Mouse (Mus musculus) mouse embryonic stem cell (cell line): ENCODE measurements around the gene Nalcn.

Experiments
- in situ Hi-C, 2 experiments: fragments of 300-500 bp; cut with MboI; formaldehyde crosslinking; loops; 1 replicate in 1 of 2; 3 replicates in 1 of 2; pipeline ENCODE4 v1.14.3; 2019 to 2020; ENCODE audit warnings: low sequenced_read_pairs in 2 of 2, low pct_unique_long_range_greater_than_20kb in 1 of 2, mixed read lengths in 1 of 2; ENCODE audit not compliant: unreplicated experiment in 1 of 2

Nalcn gene

GRCm38 (mm10) chr14:123626501-123627179 is at the start of gene Nalcn:
Gene Nalcn (minus strand): TSS chr14:123627144.
- in situ Hi-C loops = no loop called here

DNA sequence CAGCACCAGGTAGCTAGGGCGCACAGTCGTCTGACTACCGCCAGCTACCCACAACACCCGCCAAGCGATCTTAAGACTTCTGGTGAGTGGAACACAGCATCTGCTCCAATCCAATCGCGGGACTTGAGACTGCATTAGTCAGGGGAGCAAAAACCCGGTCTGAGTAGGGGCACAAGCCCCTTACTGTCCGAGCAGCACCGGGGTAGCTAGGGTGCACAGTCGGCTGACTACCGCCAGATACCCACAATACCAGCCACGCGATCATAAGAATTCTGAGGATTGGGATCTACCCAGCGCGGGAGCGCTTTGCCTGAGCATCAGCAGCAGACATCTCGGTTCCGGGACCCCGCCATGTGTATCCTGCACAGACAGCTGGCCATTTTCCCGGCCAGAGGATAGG is 44.1 kb upstream of the Nalcn start:
- in situ Hi-C loops = loop anchor here in 1 of 2 experiments (25.0 kb wide), 1 partner anchor 284 kb away; no protein-coding TSS in a partner anchor

DNA sequence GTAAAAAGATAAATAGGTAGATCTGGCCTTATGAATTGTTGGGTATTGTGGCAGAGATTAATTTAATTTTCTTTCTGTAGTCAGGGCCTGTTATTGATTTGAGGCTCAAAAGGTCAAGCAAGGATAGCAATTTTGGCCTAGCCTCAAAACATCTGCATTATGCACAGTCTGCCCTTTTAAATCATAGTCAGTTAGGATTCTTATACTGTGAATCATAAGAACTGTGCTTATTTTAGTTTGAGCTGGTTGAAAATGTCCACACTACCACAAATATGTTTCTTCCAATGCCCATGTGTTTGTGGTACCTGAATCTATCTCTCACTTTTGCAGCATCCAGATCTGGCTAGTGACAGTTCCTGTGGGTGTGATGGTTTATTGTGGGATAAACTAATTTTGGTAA is 37.5 kb upstream of the Nalcn start:
- in situ Hi-C loops = loop anchor here in 1 of 2 experiments (25.0 kb wide), 1 partner anchor 277 kb away; no protein-coding TSS in a partner anchor

DNA sequence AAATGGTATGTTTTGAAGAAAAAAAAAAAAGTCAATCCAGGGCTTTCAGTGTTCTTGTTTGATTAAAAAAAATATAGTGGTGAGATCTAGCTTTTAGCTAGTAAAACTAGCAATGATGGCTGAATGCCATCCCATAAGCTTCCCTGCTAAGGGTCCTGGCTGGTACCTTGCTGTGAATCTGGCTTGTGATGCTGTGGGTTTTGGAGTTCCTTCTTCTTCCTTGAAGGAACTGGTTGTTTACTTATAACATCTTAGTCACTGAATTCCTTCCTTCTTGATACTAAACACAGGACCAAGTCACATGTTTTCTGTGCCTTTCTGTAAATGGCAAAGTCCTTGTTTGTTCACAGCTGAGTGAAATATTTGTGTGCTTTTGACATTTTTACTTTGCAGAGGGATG is 36.3 kb upstream of the Nalcn start:
- in situ Hi-C loops = loop anchor here in 1 of 2 experiments (25.0 kb wide), 1 partner anchor 276 kb away; no protein-coding TSS in a partner anchor

DNA sequence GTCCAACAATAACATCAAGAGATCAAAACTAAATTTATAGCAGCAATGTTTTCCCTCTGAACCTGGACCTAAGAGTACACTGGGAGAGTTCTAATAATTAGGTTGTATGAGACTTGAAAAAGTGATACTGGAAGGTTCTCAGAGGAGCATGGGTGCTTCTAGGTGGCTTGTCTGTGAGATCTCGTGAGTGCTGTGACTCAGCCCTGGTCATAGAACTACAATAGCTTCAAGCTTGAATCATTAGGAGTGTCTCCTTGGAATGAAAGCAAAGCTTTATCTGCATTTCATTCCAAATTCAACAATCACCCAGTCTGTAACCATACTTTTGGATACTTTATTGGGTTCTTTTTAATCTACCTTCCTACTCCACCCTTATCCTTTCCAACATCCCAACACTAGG is 35.4 kb upstream of the Nalcn start:
- in situ Hi-C loops = loop anchor here in 1 of 2 experiments (25.0 kb wide), 1 partner anchor 275 kb away; no protein-coding TSS in a partner anchor

GRCm38 (mm10) chr14:123661091-123661491 is 34.1 kb upstream of the Nalcn start:
- in situ Hi-C loops = loop anchor here in 1 of 2 experiments (25.0 kb wide), 1 partner anchor 274 kb away; no protein-coding TSS in a partner anchor

- in situ Hi-C loops = loop anchor here in 1 of 2 experiments (25.0 kb wide), 1 partner anchor 273 kb away; no protein-coding TSS in a partner anchor
Observed at GRCm38 (mm10) chr14:123659921-123660385, 33.0 kb upstream of the Nalcn start, which contains the start of gene Itgbl1. Gene Itgbl1 (plus strand): TSS chr14:123659971.

GRCm38 (mm10) chr14:123627180-123627562 is 227 bp upstream of the Nalcn start:
- in situ Hi-C loops = no loop called here

DNA sequence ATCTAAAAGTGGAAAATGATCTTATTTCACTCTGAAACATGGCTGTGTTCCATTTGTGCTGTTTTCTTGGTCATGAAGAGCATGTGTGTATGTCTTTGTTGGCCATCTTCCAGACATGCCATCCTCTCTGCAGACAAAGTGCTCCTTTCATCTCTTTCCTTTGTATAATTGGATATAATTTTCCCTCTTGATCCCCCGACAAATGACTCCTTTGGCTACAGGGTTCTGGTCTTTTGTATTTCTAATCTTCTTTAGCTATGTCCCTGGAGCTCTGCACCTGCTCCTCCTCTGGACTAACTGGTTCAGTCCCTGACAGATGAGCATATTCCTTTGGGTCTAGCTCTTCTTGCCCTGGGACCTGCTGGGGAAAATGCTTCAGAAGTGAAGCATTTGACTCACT is 4.0 kb downstream of the Nalcn start:
- in situ Hi-C loops = no loop called here

- in situ Hi-C loops = no loop called here
Observed at GRCm38 (mm10) chr14:123595265-123595664, 31.7 kb downstream of the Nalcn start.

DNA sequence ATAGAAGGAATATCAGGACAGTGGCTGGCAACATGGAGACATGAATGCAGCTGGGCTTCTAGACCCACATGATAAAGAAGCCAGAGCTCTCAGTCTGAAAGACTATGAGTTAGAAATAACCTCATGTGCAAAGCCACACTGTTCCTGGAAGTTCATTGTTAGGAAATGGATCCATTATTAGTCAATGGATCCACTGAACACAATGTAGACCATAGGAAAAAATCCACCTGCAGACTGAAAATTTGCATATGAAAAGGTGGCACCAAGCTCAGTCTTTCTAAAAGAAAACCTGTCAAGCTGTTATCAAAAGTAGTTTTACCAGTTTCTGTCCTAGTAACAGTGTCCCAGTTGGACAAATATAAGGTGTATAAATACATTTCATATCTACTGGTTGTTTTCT is 39.5 kb downstream of the Nalcn start:
- in situ Hi-C loops = no loop called here

- in situ Hi-C loops = no loop called here
Observed at GRCm38 (mm10) chr14:123582433-123582832, 44.5 kb downstream of the Nalcn start.

DNA sequence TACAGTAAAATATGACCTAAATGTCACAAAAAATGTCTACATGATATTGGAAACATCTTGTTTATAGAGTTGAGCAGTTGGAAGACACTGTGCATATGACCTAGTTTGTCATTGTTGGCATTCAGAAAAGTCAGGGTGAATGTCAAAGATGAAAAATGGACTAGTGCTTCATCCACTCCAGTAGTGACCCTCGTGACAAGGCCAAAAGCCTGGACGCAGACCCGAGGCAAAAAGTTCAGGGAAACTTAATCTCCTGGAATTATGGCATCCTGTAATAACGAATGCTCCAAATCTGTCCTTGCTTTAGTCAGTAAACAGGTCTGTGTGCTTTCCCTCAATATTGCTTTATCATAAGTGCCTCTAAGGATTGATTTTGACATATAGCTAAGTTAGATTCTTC is 51.6 kb downstream of the Nalcn start:
- in situ Hi-C loops = no loop called here

- in situ Hi-C loops = no loop called here
Observed at GRCm38 (mm10) chr14:123574936-123575335, 52.0 kb downstream of the Nalcn start.

DNA sequence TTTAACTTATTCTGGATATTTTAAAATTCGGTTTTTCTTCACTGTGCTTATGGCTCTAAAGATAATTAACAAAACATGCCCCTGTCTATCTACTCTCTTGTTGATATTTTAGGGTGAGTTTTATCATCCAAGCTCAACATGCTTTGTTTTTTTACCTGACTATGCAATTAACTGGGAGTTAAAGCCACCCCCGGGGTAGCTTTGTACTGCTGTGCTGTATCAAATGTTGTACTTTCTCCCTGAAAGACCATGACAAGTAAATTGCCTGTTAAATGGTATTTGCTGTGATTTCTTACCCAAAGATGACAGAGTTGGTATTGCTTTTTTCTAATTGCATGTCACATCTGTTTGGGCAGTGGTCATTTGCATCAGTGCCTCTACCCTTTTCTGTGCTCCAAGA is 60.3 kb downstream of the Nalcn start:
- in situ Hi-C loops = no loop called here

DNA sequence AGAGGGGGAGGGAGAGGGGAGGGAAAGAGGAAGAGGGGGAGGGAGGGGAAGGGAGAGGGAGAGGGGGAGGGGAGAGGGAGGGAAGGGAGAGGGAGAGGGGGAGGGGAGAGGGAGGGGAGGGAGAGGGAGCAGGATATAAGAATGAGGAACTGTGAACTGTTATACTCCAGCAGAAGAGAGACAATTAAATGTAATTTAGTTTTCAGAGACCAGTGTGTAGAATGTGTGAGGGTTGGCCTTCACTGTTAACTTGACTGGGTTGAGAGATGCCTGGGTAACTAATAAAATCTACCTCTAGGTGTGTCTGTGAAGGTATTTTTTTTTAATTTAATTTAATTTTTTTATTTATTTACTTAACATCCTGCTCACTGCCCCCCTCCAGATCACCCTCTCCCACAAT is 71.4 kb downstream of the Nalcn start:
- in situ Hi-C loops = no loop called here

DNA sequence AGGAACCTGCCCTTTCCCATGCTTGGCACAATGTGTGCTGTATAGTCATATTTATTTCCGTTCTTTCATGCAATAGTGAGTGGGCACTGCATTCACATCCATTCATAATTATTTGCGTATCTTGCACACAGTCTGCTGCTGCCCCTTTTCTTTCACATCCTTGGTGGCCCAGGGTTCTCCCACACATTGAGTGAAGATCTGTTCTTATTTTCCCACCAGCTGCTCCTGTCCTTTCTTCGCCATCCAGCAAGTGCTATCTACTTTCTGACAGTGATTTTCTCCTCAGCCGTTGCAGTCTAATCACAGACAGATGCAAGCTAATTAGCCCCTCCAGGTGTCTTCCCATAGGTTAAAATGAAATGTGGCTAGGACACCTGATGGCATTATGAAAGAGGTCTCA is 72.0 kb downstream of the Nalcn start:
- in situ Hi-C loops = no loop called here

DNA sequence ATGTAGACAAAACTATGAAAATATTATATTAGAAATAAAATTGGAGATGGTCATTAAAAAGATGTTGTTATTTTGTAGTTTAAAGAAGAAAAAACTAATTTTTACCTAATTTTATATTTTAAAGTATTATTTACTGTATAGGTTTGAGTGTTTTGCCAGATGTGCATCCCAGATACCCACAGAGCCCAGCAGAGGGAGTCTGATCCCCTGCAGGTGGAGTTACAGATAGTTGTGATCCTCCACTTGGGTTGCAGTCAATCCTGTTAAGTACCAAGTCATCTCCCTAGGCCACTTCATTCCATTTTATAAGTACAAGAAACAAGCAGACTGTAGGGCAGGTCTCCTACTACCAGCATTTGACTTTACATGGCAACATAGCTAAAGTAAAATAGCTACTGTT is 84.6 kb downstream of the Nalcn start:
- in situ Hi-C loops = no loop called here

DNA sequence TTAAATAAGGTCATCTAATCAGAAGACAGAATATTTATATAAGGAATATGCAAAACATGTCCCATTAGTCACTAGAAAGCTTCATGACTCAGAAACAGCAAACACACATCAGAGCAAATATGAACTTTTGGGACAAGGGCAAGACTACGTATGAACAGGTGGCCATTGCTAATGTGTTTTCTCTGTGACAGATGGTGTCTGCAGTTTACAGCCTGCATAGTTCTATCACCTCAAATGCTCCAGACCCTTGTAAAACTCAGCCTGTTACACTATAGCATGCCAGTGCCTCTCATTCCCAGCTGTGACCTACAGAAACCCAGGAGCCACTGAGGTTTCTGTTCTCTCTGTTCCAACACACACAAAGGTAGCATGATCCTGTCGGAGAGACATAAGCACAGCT is 91.3 kb downstream of the Nalcn start:
- in situ Hi-C loops = no loop called here

- in situ Hi-C loops = no loop called here
Observed at GRCm38 (mm10) chr14:123533000-123533399, 93.9 kb downstream of the Nalcn start.
